Mouse (Mus musculus) cerebellum, adult 2 months (tissue): ENCODE data around the gene Gpatch2.

Source experiments
- CTCF ChIP-seq: fragments of 200-500 bp; IDR thresholded peaks from 2 replicates; pipeline ENCODE4 v1.5.1; 2011; ENCODE audit warnings: low read depth, mild to moderate bottlenecking, control low read depth, low read length, moderate library complexity, borderline replicate concordance; ENCODE audit not compliant: insufficient read depth
- POLR2A ChIP-seq: fragments of 200-500 bp; IDR thresholded peaks from 2 replicates; pipeline ENCODE4 v1.6.1; 2011; ENCODE audit warnings: low read length, control low read depth, borderline replicate concordance; ENCODE audit not compliant: insufficient read depth

DNA sequence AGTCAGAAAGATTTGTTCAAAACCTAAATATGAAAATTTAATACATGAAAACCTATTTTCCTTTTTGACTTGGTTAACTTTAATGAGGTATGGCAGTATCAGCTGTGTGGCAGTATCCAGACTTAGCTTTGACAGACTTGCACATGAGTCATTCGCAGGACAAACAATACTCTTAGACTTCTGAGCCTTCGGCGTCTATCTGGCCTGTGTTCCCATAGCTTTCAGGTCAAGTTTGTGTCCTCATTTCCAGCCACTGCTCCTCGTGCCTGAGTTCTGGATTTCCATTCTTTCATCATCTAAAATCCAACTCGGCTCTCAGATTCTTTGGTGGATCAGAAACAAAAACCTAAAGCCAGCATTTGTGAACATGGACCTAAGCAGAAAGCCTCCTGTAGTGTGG, 79.2 kb downstream of the Gpatch2 start:
- TF ChIP-seq CTCF (no peak), POLR2A (no peak)
